Mouse (Mus musculus) right cerebral cortex, postnatal 25 days (tissue): ENCODE measurements around the gene Psma1.
A peak's percentile ranks its signal among the peaks of the same experiment; 100 is the strongest.

ENCODE experiments used
- DNase-seq: peaks from one replicate; pipeline ENCODE4 v3.0.0; 2022

Gene Psma1

DNA sequence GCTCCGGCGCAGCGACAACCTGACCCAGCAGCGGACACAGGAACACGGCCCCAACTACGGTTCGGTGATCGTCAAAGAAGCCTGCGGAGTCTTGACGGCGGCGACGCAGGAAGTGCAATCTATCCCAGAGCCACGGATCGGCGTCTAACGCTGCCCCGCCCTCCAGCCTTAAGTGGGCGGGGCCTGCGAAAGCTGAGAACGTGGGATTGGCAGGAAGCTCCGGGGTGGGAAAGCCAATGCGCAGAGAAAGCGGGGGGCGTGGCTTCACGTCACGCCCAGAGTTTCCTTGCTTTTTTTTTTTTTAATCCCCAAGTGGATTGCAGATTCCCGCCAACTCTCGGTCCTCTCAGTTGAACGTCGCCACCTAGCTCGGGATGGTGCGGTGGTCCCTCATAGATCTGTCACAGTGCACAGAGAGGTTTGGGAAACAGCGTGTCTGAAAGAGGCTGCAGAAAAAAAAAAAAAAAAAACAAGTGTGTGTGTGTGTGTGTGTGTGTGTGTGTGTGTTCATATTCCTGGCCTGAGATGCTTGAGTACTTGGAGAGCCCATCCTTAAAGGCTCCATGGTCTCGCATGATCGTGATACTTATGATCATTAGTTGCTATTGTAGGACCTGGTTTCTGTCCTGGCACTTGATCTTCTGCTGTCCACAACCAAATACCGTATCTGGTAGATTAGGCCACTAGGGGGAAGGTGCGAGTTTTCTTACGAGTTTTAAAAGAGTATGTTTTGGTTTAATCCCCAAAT lies at the start of gene Psma1:
Gene Psma1 (minus strand): TSS at position 114 of the 748 bp plus-strand sequence.
- peak; percentile 94 for DNase-seq

DNA sequence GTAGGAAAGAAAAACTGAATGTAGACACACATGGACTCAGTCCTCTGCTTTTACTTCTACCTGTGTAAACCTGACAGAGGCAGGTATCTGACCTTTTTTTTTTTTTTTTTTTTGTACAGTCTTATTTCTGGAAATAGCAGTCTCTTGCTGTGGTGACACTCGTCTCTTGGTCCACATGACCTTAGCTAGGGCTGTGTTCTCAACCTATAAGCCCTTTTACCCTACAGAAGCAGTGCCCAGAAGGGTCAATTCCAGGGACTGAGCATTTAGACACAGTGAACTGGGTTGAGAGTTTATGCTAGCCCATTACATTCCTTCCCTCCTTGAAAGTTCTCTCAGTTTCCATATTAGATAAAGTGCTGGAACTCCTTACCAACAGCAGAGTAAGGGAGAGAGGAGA lies 47.6 kb upstream of the Psma1 start:
- no peak for DNase-seq

GRCm38 (mm10) chr7:114322531-114323441 lies 46.9 kb upstream of the Psma1 start:
- DNase-seq = no peak

DNA sequence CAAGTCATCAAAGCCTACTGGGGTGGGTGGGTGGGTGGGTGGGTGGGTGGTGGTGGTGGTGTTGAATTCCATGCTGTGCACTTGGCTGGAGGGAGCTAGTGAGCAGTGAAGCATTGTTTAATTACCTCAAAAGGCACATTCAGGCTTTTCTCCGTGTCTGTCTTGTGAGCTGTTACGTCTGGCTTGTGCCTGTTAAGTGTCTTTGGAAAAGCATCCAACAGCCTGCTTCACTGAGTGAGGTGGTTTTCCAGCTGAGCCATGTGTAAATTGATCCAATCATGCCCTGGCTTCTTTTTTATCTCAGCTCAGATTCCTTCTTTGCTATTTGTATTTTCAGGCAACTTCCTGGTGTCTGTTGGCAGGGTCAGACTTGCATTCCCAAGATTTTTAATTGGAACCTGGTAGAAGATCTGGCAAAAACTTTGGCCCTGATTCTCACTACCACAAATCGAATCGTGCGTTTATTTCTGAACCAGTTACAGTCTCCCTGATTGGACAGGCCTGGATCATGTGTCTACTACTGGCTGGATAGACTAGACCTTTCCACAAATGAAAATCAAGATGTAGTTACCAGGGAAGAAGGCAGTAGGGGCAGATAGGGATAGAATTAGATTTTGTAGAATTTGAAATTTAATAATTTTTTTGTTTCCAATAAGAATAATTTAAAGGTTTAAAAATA lies 45.9 kb upstream of the Psma1 start:
- DNase-seq = no peak

DNA sequence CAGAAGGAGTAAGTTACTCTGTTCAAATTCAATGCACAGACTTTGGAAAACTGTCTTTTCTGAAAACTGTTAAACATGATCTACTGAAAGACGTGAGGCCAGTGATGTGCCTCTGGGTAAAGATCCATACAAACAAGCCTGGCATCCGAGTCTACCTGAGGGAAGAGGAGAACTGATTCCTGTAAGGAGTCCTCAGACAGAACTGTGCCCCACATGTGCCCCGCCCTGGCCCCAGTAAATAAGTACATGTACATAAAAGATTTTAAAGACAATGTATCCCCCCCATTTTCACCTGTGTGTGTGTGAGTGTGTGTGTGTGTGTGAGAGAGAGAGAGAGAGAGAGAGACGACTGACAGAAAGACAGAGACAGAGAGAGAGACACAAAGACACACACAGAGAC lies 42.0 kb upstream of the Psma1 start:
- DNase-seq = no peak

DNA sequence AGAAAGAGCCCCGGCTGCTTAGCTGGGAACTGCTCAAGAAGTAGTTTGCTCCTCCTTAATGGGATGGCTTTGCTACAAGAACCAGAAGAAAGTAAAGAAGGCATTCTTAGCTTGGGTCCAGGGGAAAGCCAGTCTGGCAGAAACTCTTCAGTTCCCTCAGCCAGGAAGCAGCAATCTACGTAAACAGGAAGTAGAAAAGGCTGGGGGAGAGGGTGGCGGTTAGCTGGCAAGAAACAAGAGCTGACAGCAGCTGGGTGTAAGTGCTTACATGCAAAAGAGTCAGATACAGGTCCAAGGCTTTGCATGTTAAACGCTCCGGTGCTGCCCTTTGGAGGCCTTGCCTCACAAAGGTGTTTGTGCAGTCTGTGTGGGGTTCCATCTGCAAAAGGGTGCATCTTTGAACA lies 41.5 kb upstream of the Psma1 start:
- DNase-seq = no peak

- DNase-seq = no peak
Measured at GRCm38 (mm10) chr7:114316361-114316871, 40.5 kb upstream of the Psma1 start.

DNA sequence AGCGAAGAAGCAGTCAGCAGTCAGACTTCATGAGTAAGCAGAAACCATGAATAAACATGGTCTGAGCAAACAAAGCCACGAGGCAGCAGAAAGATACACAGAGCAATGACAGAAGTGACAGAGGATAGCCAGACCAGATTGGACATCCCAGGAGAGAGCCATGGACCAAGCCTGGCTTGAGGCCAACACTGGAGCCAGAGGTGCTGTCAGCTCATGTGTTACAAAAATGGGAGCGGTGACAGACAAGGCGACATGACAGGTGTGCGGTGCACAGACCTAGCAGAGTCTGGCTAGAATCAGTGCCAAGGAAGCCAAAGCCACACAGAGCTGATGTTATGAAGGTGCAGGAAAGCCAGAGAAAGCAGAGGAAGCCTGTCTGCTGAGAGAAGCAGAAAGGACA lies 35.3 kb upstream of the Psma1 start:
- no peak for DNase-seq

DNA sequence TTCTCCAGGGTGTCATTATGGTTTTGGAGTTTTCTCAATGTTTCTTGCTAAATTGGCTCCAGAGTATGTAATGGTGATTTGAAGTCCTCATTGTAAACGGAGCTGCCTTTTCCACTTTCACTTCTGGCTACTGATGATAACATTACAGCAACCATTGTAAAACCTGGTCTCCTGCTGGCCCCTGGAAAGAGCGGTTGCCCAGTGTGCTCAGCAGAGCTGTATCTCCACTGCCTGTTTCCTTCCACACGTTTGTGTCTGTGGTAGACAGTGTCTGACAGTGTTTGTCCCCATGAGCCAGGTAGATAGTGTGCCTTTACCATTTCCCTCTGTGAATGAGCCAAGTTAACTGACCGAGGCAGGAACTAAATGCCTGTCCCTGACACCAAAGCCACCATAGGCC lies 33.1 kb upstream of the Psma1 start:
- DNase-seq = no peak

- DNase-seq = no peak
Measured at GRCm38 (mm10) chr7:114301293-114301782, 25.4 kb upstream of the Psma1 start.

DNA sequence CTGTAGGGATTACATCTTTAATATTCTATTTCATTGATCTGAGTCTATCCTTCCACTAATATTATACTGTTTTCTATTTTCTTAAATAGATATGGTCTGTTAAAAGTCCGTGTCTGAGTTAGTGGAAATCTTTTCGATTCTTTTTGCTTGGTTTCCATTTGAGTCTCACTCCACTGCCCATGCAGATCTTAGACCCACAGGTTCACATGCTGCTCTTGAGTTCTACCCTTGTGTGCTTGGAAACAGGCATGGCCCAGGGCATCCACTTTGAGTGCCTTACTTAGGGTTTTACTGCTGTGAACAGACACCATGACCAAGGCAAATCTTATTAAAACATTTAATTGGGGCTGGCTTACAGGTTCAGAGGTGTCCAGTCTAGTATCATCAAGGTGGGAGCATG lies 24.9 kb upstream of the Psma1 start:
- DNase-seq = no peak

DNA sequence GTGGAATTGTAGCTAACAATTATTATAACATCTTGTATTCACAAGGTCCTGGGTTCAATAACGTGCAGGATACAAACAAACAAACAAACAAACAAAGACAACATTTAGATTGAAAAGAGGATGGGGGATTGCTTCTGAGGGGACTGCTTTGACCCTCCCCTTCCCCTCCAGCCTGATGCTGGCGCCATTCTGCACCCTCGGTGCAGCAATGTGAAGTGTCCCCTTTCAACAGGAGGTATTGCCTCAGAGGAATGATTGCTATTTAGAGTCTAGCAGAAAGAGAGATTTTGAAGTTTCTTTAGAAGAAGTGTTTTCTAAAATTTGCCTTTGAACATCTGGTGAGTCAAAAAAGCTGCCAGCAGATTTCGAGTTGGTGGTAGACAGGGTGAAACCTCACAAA lies 23.3 kb upstream of the Psma1 start:
- DNase-seq = no peak

- DNase-seq = no peak
Measured at GRCm38 (mm10) chr7:114294698-114295097, 18.8 kb upstream of the Psma1 start.

GRCm38 (mm10) chr7:114293903-114294302 lies 18.0 kb upstream of the Psma1 start:
- no peak for DNase-seq

- DNase-seq = peak; percentile 35
Measured at GRCm38 (mm10) chr7:114292501-114292971, 16.6 kb upstream of the Psma1 start.

DNA sequence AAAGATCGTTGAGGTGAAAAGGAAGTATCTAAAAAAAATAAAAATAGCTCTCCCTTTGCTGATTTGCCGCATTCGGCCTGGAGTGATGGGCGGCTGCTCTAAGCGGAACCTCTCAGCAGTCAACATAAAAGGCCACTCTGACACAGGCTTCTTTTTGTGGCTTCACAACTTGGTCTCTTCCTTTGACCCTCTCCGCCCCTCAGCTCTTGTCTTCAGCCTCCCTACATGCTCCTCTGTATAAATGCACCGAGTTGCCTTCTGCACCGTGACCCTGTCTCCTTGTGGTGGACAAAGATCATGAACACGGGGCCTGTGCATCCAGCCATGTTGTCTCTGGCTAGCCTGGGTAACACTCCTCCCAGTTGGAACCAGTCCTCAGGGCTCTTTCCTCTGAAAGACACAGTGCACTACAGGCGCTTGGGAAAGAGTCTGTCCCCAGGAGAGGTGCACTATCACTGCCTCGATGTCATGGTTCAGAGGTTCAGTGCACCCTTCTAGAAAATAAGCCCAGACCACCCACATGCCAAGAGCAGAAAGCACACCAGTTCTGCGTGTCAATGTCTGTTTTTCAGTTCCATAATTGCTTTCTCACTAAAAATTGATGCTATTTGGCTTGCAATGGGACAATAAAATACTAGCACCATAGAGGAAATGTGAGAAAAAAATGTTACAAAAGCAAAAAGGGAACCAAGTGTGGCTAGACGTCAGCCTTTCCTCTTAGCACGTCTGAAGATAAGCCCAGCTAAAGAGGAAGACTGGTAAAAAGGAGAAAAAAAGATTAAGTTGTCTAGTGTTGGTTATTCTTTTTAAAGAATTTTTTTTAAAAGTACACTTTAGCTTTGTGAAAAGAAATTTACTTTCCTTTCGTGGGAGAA lies 15.8 kb upstream of the Psma1 start:
- no peak for DNase-seq

DNA sequence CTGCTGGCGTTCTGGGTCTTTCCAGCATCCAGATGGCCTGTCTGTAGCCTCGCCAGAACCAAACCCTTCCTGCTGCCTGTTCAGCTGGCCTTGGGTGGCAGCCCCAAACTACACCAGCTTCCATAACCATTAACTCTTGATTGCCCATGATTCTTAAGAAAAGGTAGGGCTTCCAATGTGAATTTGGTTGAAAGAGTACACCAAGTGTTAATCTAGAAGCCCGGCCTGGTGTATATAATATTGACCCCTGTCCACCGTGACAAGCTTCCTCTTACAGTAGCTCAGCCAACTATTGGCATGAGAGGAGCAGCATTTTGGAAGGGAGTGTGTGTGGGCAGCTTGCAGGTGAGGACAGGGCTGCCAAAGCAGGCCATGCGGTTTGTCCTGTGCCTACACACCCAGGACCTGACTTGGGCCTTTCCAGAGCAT lies 14.2 kb upstream of the Psma1 start:
- no peak for DNase-seq

DNA sequence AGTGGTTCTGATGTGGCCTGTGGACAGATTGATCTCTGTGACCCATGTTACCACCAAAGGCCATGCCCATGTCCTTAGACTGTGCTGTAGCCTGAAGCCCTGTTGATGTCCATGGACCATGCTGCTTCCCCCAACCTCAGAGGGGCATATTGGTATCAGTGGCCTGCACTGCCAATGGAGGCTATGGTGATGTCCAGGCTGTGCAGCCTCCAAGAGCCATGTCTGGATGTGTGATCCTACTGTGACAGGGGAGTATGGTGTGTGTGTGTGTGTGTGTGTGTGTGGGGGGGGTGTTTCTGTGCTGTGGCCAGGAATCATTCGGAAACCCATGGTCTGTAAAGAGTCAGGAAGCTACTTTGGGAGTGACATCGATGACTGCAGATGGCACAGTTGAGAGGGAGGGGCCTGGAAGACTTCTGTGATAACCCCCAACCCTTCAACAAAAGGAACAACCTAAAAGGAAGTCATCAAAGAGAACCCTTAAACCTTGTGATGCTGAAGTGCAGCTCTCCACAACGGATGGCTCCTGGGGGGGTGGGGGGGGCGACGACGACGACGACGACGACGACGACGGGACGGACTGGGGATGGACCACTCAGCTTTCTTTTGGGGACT lies 8.5 kb upstream of the Psma1 start:
- DNase-seq = no peak

DNA sequence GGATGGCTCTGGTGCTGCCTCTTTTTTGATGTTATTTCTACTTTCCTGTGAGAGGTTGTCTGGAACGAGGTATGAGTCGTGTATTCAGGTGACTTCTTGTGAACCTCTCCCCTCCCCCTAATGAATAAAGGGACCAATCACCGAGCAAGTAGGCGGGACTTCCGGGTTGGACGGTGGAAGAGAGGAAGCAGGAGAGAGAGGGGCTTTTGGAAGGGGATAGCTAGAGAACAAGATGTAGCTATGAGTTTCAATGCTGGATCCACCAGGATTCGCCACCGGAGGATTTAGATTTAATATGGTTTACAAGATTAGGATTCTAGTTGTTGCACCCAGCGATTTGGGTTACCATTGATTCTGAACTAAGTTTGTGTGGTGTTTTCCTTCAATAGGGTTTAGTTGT lies 7.1 kb upstream of the Psma1 start:
- DNase-seq = no peak

- DNase-seq = no peak
Measured at GRCm38 (mm10) chr7:114281671-114282070, 5.8 kb upstream of the Psma1 start.

- no peak for DNase-seq
Measured at GRCm38 (mm10) chr7:114275372-114276004, 430 bp downstream of the Psma1 start.
